Mouse (Mus musculus): ENCODE results near the gene Arhgap32. TPM values are rescaled to one million over a fixed set of nuclear protein-coding genes. Genes with fewer than 3 reads are reported as not detected.

The Arhgap32 gene
- polyA plus RNA-seq, 1 experiment from 2014 or later, result 7.7 TPM

DNA sequence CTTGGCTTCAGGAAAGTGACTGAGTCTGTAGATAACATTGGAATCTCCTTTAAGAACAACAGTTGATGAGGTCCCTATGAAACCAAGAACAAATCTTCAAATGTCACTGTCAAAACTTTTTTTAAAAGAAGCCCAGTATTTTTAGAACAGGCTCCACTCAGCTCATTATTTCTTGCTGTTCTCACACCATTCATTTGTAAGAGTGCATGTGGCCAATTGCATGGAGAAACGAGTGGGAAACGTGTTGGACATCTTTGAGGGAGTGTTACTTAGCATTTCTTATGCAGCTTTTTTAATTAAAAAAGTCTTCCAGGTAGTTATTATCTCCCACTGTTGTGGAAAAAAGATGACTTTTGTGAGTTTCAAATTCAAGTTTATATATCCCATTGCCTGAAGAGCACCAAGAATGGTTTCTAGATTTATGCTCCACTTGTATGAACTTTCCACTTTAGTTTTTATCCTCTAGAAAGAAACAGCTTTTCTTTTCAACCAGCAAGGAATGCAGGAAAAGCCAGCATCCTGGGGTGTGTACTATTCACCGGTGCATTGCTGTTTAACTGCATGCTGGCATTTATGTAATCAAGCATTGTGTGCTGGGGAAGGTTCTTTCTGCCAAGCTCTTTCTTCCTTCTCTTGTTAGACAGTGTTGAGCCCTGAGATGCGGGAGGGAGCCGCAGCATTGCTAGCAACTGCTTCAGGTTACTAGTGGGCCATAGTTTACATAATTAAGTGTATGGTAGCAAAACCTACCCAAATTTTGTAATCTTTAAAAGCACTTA, 76.5 kb downstream of the Arhgap32 start:
- H3K4me2 ChIP-seq, result no peak overlapping the region
- ATAC-seq (ENCODE audit: insufficient read depth) (no peak), DNase-seq (no peak)
- no peak overlapping the region for H3K27ac ChIP-seq (ENCODE audit: low read depth)
- no peak for TF ChIP-seq CTCF (IDR thresholded peaks at IDR 0.05; ENCODE audit: low read depth)
- WGBS, result 82% methylated on average over 5 of the region's 5 CpGs
- H3K4me1 ChIP-seq (ENCODE audit: insufficient read depth), result no peaks in the 10 kb centered on the region
- H3K27me3 ChIP-seq (ENCODE audit: insufficient read depth, low read length), result no peaks in the 10 kb centered on the region
- peaks cover 14% of the 10 kb centered on the region; the same call in 1 of the 2 replicates for H3K36me3 ChIP-seq (ENCODE audit: insufficient read depth)
- no peak overlapping the region for H3K4me3 ChIP-seq (ENCODE audit: low read depth, low read length)
- no peaks in the 10 kb centered on the region for H3K9me3 ChIP-seq (ENCODE audit: low read depth, low read length)
- H3K9ac ChIP-seq, result no peak overlapping the region

DNA sequence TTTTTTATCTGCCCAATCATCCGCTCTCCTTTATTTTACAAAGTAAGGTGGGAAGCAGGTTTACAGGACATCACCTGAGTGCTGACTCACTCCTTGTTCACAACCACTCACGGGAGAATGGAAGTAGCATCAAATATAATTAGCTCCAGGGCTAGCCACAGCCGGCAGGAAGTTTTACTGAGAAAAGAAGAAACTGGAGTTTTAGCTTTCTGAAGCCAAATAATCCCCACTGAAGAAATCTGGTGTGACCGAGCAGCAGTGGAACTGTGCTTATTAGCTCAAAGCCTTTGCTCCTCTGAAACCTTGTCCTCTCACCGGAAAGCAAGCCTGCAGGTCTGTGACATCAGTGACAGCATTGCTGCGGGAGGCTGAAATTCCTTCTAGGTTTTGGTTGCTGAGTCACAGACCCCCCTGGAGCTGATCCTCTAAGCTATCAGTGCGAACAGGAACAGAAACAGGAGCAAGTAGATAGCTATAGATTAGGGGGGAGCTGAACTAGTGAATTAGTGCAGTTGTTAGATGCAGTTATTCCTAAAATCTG, 88.6 kb downstream of the Arhgap32 start:
- WGBS, result 63% methylated on average over 7 of the region's 7 CpGs
- H3K4me2 ChIP-seq, result no peak overlapping the region
- H3K27me3 ChIP-seq (ENCODE audit: insufficient read depth, low read length), result no peaks in the 10 kb centered on the region
- no peak overlapping the region for H3K27ac ChIP-seq (ENCODE audit: low read depth)
- H3K4me1 ChIP-seq (ENCODE audit: insufficient read depth), result no peaks in the 10 kb centered on the region
- DNase-seq (no peak), ATAC-seq (ENCODE audit: insufficient read depth) (no peak)
- H3K36me3 ChIP-seq (ENCODE audit: insufficient read depth), result no peaks in the 10 kb centered on the region
- no peak overlapping the region for H3K9ac ChIP-seq
- H3K4me3 ChIP-seq (ENCODE audit: low read depth, low read length), result no peak overlapping the region
- TF ChIP-seq CTCF (IDR thresholded peaks at IDR 0.05; ENCODE audit: low read depth), result no peak
- no peaks in the 10 kb centered on the region for H3K9me3 ChIP-seq (ENCODE audit: low read depth, low read length)

DNA sequence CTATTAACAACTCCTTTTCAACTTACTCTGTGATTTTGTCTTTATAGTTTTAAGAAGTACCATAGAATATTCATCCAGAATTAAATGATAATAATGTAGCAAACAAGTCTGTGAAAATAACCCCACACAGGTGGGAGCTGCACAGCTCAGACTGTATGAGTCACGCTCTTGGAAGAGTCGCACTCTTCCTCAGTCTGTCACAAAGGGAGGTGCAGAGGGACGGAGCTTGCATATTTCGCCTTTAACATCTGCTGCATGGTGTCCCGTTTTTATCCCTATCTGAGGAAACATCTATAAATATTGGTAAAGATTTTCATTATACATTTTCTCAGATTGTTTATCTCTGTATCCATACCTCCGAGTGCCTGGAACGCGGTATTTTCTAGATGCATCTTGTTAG, 91.2 kb downstream of the Arhgap32 start:
- DNase-seq (no peak), ATAC-seq (ENCODE audit: insufficient read depth) (no peak)
- Histone ChIP-seq H3K27me3 (ENCODE audit: insufficient read depth, low read length) (no peaks in the 10 kb centered on the region), H3K27ac (ENCODE audit: low read depth) (no peak overlapping the region), H3K36me3 (ENCODE audit: insufficient read depth) (no peaks in the 10 kb centered on the region), H3K4me1 (ENCODE audit: insufficient read depth) (no peaks in the 10 kb centered on the region), H3K4me2 (no peak overlapping the region), H3K9ac (no peak overlapping the region), H3K4me3 (ENCODE audit: low read depth, low read length) (no peak overlapping the region), H3K9me3 (ENCODE audit: low read depth, low read length) (no peaks in the 10 kb centered on the region)
- TF ChIP-seq CTCF (IDR thresholded peaks at IDR 0.05; ENCODE audit: low read depth), result no peak
- WGBS, result 84% methylated on average over 8 of the region's 8 CpGs

DNA sequence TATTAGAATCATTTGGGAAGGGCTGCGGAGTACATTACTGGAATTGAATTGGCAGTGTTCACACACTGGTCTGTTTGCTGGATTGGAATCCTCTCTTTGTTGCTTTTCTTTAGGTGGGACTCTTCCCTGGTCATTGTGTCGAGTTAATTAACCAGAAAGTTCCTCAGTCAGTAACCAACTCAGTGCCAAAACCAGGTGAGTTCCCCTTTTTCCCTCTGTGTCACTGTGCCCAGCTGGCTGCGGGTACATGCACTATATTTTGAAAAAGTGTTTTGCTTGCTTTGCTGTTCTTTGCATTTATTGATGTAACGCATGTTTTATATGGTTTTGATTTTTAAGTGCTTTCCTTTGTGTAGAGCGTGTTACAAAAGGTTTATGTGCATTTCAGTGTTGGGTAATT, 92.1 kb downstream of the Arhgap32 start:
- Histone ChIP-seq H3K4me3 (ENCODE audit: low read depth, low read length) (no peak overlapping the region), H3K9ac (no peak overlapping the region), H3K27ac (ENCODE audit: low read depth) (no peak overlapping the region), H3K27me3 (ENCODE audit: insufficient read depth, low read length) (no peaks in the 10 kb centered on the region), H3K36me3 (ENCODE audit: insufficient read depth) (no peaks in the 10 kb centered on the region), H3K4me2 (no peak overlapping the region), H3K9me3 (ENCODE audit: low read depth, low read length) (no peaks in the 10 kb centered on the region), H3K4me1 (ENCODE audit: insufficient read depth) (no peaks in the 10 kb centered on the region)
- no peak for DNase-seq
- WGBS, result 85% methylated on average over 5 of the region's 5 CpGs
- ATAC-seq (ENCODE audit: insufficient read depth), result no peak
- no peak for TF ChIP-seq CTCF (IDR thresholded peaks at IDR 0.05; ENCODE audit: low read depth)

DNA sequence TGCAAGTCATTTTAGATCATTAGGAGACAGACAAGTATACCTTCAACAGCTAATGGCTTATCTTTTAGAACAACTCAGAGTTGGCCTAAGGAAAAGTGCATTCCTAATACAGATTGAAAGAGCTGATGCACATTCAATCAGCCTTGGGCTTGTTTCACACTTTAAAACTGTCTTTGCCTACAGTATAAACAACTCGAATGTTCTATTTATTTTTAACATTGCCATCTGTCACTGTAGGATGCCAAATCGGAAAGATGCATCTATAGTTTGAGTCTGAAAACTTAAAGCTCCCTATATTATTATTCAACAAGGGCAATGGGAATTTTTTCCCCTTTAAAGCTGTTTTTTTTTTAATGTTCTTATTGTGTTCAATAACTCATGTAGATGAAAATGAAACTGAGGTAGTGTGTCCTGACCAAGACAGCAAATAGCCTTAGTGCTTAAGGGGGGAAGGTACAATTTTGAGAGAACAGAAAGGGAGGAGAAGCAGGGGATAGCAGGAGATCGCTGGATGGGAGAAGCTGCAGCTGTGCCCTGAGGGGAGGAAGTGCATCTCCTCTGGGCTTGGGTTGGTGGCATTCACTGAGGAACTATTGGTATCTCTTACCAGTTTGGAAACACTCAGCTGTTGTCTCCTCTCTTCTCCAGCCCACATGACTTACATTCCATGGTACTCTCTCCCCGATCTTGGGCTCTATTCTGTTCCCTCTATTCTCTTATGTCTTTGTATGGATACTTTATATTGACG, 101.1 kb downstream of the Arhgap32 start:
- 67% methylated on average over 5 of the region's 5 CpGs for WGBS

DNA sequence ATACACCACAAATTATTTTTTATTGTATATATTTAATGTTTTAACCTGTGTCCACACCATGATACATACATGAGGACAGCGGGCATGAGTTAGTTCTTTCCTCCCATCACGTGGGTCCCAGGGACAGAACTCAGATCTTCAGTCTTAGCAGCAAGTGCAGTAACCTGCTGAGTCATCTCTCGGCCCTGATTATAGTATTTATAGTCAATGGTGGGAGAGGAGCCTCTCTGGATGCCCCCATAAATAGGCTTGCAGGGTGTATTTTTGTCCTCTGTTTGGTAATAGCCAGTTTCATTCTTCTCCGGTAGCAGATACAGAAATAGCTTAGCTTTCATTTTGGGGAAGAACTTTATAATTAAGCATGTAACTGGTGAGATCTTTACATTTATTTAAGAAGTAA, 103.5 kb downstream of the Arhgap32 start:
- Histone ChIP-seq H3K9me3 (ENCODE audit: low read depth, low read length) (no peaks in the 10 kb centered on the region), H3K36me3 (ENCODE audit: insufficient read depth) (no peaks in the 10 kb centered on the region), H3K27ac (ENCODE audit: low read depth) (no peak overlapping the region), H3K27me3 (ENCODE audit: insufficient read depth, low read length) (no peaks in the 10 kb centered on the region), H3K4me3 (ENCODE audit: low read depth, low read length) (no peak overlapping the region), H3K9ac (no peak overlapping the region), H3K4me1 (ENCODE audit: insufficient read depth) (peaks cover 8% of the 10 kb centered on the region; the same call in 1 of the 2 replicates), H3K4me2 (no peak overlapping the region)
- ATAC-seq (ENCODE audit: insufficient read depth), result no peak
- WGBS, result 86% methylated on average over 4 of the region's 4 CpGs
- TF ChIP-seq CTCF (IDR thresholded peaks at IDR 0.05; ENCODE audit: low read depth), result no peak
- DNase-seq, result no peak

More for the DNA sequence above, 101.1 kb downstream of the Arhgap32 start:
- TF ChIP-seq CTCF (IDR thresholded peaks at IDR 0.05; ENCODE audit: low read depth), result no peak
- Histone ChIP-seq H3K4me1 (ENCODE audit: insufficient read depth) (no peaks in the 10 kb centered on the region), H3K36me3 (ENCODE audit: insufficient read depth) (no peaks in the 10 kb centered on the region), H3K27me3 (ENCODE audit: insufficient read depth, low read length) (no peaks in the 10 kb centered on the region), H3K4me2 (no peak overlapping the region), H3K27ac (ENCODE audit: low read depth) (no peak overlapping the region), H3K9ac (no peak overlapping the region), H3K9me3 (ENCODE audit: low read depth, low read length) (no peaks in the 10 kb centered on the region), H3K4me3 (ENCODE audit: low read depth, low read length) (no peak overlapping the region)
- DNase-seq (no peak), ATAC-seq (ENCODE audit: insufficient read depth) (no peak)

DNA sequence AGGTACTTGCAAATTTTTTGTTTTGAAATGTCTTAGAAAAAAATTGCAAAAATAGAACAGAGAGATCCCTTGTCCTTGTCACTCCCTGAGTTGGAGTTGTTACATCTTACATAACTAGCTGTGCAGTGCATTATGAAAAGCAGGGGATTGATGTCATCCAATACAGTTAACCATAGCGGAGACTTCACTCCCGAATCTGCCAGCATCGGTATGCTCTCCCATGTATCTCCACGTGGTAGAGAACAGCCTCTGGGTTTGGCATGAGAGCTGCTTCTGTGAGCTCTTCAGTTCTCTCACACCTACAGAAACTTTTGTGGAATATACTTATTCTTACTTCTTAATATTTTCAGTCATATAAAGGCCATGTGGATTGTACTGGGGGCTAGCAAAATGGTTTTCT, 106.2 kb downstream of the Arhgap32 start:
- H3K9ac ChIP-seq, result no peak overlapping the region
- no peak overlapping the region for H3K4me3 ChIP-seq (ENCODE audit: low read depth, low read length)
- peaks cover 8% of the 10 kb centered on the region; the same call in 1 of the 2 replicates for H3K4me1 ChIP-seq (ENCODE audit: insufficient read depth)
- no peak overlapping the region for H3K4me2 ChIP-seq
- H3K36me3 ChIP-seq (ENCODE audit: insufficient read depth), result no peaks in the 10 kb centered on the region
- H3K27ac ChIP-seq (ENCODE audit: low read depth), result no peak overlapping the region
- no peak for ATAC-seq (ENCODE audit: insufficient read depth)
- TF ChIP-seq CTCF (IDR thresholded peaks at IDR 0.05; ENCODE audit: low read depth), result no peak
- H3K9me3 ChIP-seq (ENCODE audit: low read depth, low read length), result no peaks in the 10 kb centered on the region
- DNase-seq, result peak; percentile 16
- no peaks in the 10 kb centered on the region for H3K27me3 ChIP-seq (ENCODE audit: insufficient read depth, low read length)
- WGBS, result 67% methylated on average over 4 of the region's 4 CpGs
